Mouse (Mus musculus): ENCODE measurements around the gene Olfr836.
"Not testable (repeated sequence)": the region's sequence is repeated elsewhere in the genome, so short reads cannot be mapped to it uniquely, and the experiment has no call there.

The Olfr836 gene

DNA sequence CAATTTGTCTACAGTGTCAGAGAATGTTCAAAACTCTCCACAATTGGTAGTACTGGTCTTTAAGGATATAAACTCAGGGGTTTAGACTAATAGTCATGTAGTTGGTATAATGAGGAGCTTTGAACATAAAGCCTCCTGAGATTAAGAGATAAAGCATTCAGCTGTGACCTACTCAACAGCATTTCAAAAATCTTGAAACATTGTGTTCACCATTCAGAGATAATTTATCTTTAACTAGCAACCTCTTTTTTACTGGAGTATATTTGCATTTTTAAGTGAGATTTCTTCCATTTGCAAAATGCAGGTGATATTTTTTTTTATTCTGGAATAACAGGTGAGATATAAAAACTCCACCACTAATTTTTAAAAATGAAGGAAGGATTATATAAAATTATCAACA, at the start of gene Olfr836:
Olfr836 (plus strand) TSS at position 301 of the 400 bp plus-strand sequence.
- DNase-seq (ENCODE audit: low spot score in 2 of 2) = no peak

DNA sequence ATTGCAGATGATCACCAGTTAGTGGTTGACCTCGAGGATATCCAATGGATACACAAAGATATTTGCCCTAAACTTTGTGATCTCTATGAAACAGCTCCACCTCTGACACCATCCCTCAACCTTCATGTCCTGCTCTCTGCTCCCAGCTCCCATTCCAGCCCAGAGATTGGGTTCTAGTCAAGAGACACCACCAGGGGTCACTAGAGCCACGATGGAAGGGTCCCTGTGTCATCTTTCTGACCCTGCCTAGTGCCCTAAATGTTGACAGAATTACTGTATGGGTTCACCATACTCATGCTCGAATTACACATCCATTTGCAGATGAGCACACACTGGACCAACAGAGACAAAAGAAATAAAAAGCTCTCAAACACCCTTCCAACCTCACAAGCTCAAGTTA, 35.2 kb upstream of the Olfr836 start:
- no peak for DNase-seq (ENCODE audit: low spot score in 2 of 2)

DNA sequence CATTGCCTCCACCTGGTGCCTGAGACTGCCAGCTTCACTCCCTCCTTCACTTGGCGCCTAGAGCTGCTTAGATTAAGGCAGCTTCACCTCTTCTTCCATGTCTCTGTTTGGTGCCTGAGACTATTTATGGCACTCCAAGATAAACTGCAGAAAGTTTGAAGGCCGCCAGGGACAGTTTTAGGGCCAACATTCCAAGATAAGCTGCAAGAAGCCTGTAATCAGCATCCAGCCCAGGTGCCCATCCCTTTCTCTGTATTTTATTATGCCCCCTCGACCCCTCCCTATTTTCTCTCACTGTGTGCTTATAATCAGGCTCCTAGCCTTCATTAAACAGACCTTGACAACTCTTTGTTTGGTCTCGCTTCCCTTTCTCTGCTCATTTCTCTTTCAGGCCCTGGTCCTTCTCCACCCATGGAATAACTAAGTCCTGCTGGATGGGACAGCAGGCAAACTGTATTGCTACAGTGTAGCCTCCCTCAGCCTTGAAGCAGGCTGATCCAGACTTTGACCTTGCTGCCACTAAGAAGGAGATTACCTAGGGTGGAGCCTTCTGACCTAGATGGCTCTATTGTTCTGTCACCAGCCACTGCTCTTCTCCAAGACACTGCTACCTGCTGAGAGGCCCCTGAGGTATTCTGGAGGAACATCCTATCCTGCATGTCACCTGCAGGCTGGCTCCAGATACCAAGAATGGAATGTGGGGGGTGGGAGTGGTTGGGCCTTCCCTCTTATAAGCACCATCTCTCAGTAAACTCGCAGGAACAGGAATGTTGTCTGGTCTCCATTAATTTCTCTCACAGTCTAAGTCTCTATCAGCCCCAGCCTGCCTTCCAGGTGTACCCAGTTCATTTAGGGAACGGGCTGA, 27.1 kb upstream of the Olfr836 start:
- DNase-seq (ENCODE audit: low spot score in 2 of 2) = not testable (repeated sequence)

DNA sequence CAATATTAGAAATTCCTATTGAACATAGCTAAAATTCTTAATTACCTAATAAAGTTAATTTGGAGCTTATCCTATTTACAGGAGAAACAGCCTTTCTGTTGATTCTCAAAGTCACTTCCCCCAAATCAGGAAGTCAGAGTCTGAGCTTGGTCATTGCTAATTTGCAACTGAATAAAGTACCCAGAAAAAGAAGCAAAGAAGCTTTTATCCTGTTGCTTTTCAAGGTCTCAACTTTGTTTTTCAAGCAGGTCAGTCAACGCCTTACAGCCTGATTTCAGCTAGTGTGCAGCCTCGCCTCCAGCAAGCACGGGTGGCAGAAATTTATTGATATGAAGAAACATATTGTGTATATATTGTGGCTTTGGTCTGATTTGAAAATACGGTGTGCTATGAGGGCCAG, 22.9 kb upstream of the Olfr836 start:
- DNase-seq (ENCODE audit: low spot score in 2 of 2) = no peak

DNA sequence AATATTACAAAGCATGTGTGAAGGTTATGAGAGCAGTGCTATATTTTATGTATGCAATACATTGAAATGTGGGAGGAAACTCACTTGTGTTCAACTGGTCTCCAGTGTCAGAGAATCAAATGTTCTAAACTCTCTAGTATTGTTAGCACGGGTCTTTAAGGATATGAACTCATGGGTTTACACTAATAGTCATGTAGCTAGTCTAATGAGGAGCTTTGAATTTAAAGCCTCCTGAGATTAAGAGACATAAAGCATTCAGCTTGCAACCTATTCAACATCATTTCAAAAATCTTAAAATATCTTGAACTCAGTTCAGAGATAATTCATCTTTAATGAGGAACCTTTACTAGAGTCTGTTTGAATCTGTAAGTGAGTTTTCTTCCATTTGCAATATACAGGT, 15.8 kb downstream of the Olfr836 start, which contains the start of gene Olfr837:
Olfr837 (plus strand) TSS at position 301 of the 400 bp plus-strand sequence.
- no peak for DNase-seq (ENCODE audit: low spot score in 2 of 2)

All from right cerebral cortex, postnatal 36 days (tissue).